Mouse (Mus musculus) heart, adult 8-10 months (tissue): ENCODE data around the gene Acad11. TPM values are rescaled to one million over a fixed set of nuclear protein-coding genes. Genes with fewer than 3 reads are reported as not detected.

ENCODE experiments used
- DNase-seq: peaks from one replicate; pipeline ENCODE4 v3.0.0; 2022; ENCODE audit warnings: low spot score
- total RNA-seq, 4 experiments: library from RNA; stranded (reverse); gene quantifications; 2 replicates each; pipeline ENCODE4 v1.2.4; 2022

Acad11 gene
- total RNA-seq, 4 experiments from 2014 or later, result 114 to 136 (median 130) TPM

GRCm38 (mm10) chr9:104144314-104144996 is 81.3 kb downstream of the Acad11 start:
- DNase-seq, result no peak

GRCm38 (mm10) chr9:104146683-104147082 is 83.5 kb downstream of the Acad11 start:
- DNase-seq, result no peak

- no peak for DNase-seq
Observed at GRCm38 (mm10) chr9:104148969-104149368, 85.8 kb downstream of the Acad11 start.

GRCm38 (mm10) chr9:104152121-104152520 is 88.9 kb downstream of the Acad11 start:
- DNase-seq, result no peak

GRCm38 (mm10) chr9:104155100-104155715 is 92.0 kb downstream of the Acad11 start:
- no peak for DNase-seq

- no peak for DNase-seq
Observed at GRCm38 (mm10) chr9:104156506-104156905, 93.3 kb downstream of the Acad11 start.

GRCm38 (mm10) chr9:104157291-104157690 is 94.1 kb downstream of the Acad11 start:
- DNase-seq, result no peak

- no peak for DNase-seq
Observed at GRCm38 (mm10) chr9:104161117-104161516, 97.9 kb downstream of the Acad11 start.

- no peak for DNase-seq
Observed at GRCm38 (mm10) chr9:104164194-104164593, 101.0 kb downstream of the Acad11 start.

GRCm38 (mm10) chr9:104165926-104166325 is 102.7 kb downstream of the Acad11 start:
- no peak for DNase-seq

GRCm38 (mm10) chr9:104169986-104170385 is 106.8 kb downstream of the Acad11 start:
- no peak for DNase-seq

GRCm38 (mm10) chr9:104171651-104172050 is 108.5 kb downstream of the Acad11 start:
- no peak for DNase-seq

- DNase-seq, result no peak
Observed at GRCm38 (mm10) chr9:104172342-104172741, 109.2 kb downstream of the Acad11 start.

Other genes starting within 250 kb of the Acad11 start
- gene Nphp3, start 60.8 kb upstream of the Acad11 start, total RNA-seq, result 1 to 10 TPM; 2.4 to 3.7 (median 2.9) TPM
- gene Gm28305, start 22.7 kb upstream of the Acad11 start, total RNA-seq, result 1 to 10 TPM in 1 of 4 experiments, not detected in 3; 2.0 TPM
- 10 to 100 TPM; 12.7 to 16.2 (median 14.0) TPM for gene Uba5, start 243 bp upstream of the Acad11 start, total RNA-seq
- 1 to 10 TPM; 1.6 to 3.1 (median 1.8) TPM for gene Ackr4, start 63.6 kb downstream of the Acad11 start, total RNA-seq
- 10 to 100 TPM; 28.3 to 36.0 (median 32.0) TPM for gene Dnajc13, start 199.6 kb downstream of the Acad11 start, total RNA-seq